Mouse (Mus musculus) hindbrain, embryonic 10.5 days (tissue): ENCODE data around the gene Vstm2l. TPM values are rescaled to one million over a fixed set of nuclear protein-coding genes. Genes with fewer than 3 reads are reported as not detected.

Source experiments
- DNase-seq: peaks from one replicate; pipeline ENCODE4 v3.0.0-alpha.2; 2017; ENCODE audit warnings: low spot score
- H3K27ac ChIP-seq: fragments of 300-500 bp; sonication (generic); 2 replicates; pipeline ENCODE4 v1.5.1; 2016; ENCODE audit warnings: mild to moderate bottlenecking, moderate library complexity
- H3K27me3 ChIP-seq: fragments of 300-500 bp; sonication (generic); 2 replicates; pipeline ENCODE4 v1.6.1; 2016; ENCODE audit warnings: mild to moderate bottlenecking; ENCODE audit not compliant: poor library complexity, insufficient read depth, severe bottlenecking
- H3K36me3 ChIP-seq: fragments of 300-500 bp; sonication (generic); 2 replicates; pipeline ENCODE4 v1.6.1; 2016; ENCODE audit warnings: mild to moderate bottlenecking, moderate library complexity
- H3K4me1 ChIP-seq: fragments of 300-500 bp; sonication (generic); replicated peaks from 2 replicates; pipeline ENCODE4 v1.6.1; 2016; ENCODE audit warnings: mild to moderate bottlenecking
- H3K4me3 ChIP-seq: fragments of 300-500 bp; sonication (generic); 2 replicates; pipeline ENCODE4 v1.5.1; 2016; ENCODE audit warnings: mild to moderate bottlenecking, moderate library complexity
- H3K9me3 ChIP-seq: fragments of 300-500 bp; sonication (generic); 2 replicates; pipeline ENCODE4 v1.6.1; 2016; ENCODE audit warnings: mild to moderate bottlenecking, moderate library complexity
- WGBS: fragments of 180-500 bp; shearing (Covaris S2); methylation state at CpG from one replicate; pipeline ENCODE4 v1.1.7; 2016; 5-methylcytosine and 5-hydroxymethylcytosine counted together
- polyA plus RNA-seq: library from polyadenylated mRNA; unstranded; fragments of >200 nt; fragmentation: Nextera tagmentation; extraction: Ambion mirVana; gene quantifications from 2 replicates; pipeline ENCODE4 v1.2.1, GENCODE M21; 2016

Vstm2l gene
- polyA plus RNA-seq, 1 experiment from 2014 or later = 3.2 TPM

GRCm38 (mm10) chr2:157913705-157914104, 748 bp upstream of the Vstm2l start:
- no peaks in the 10 kb centered on the region for H3K36me3 ChIP-seq
- peaks cover 20% of the 10 kb centered on the region for H3K4me1 ChIP-seq
- peaks cover 62% of the 10 kb centered on the region for H3K27me3 ChIP-seq
- DNase-seq = peak; percentile 14
- H3K27ac ChIP-seq = no peak overlapping the region
- 0% methylated on average over 4 of the region's 4 CpGs for WGBS
- H3K4me3 ChIP-seq = peak overlapping the region; percentile 55
- H3K9me3 ChIP-seq = no peaks in the 10 kb centered on the region

DNA sequence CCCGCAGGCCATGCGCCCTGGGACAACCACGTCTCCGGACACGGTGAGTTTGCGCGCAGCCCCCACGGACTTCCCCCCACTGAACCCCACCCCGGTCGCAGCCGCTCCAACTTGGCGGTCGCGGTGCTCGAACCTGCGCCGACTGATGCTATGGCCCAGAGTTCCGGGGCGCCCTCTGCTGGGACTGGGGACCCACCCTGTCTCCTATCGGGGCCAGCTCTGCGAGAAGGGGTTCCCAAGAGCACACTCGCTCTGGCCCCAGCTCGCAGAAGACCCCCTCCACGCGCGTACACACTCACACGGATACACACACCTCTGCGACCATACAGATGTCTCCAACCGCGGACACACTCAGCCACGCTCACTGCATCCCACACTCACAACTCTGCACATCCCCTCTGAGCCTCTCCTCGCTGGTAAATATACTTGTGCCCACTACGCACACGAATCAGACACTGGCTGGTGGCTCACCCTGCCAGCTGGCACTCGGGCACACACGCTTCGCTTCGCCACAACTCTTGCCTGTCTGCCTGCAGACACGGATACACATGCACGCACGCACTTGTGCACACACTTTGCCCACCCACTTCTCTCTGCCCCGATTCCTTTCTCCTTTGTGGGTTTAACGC, 550 bp downstream of the Vstm2l start:
- H3K4me3 ChIP-seq = peak overlapping the region; percentile 55
- H3K27ac ChIP-seq = peak overlapping the region; percentile 66
- H3K27me3 ChIP-seq = peaks cover 69% of the 10 kb centered on the region
- 43% methylated on average over 43 of the region's 43 CpGs for WGBS
- DNase-seq = no peak
- H3K9me3 ChIP-seq = no peaks in the 10 kb centered on the region
- no peaks in the 10 kb centered on the region for H3K36me3 ChIP-seq
- peaks cover 22% of the 10 kb centered on the region for H3K4me1 ChIP-seq

- DNase-seq = no peak
- WGBS = 6% methylated on average over 10 of the region's 10 CpGs
- peaks cover 80% of the 10 kb centered on the region for H3K27me3 ChIP-seq
- no peak overlapping the region for H3K4me3 ChIP-seq
- H3K9me3 ChIP-seq = no peaks in the 10 kb centered on the region
- peaks cover 27% of the 10 kb centered on the region for H3K4me1 ChIP-seq
- H3K36me3 ChIP-seq = no peaks in the 10 kb centered on the region
- no peak overlapping the region for H3K27ac ChIP-seq
Observed at GRCm38 (mm10) chr2:157918529-157918928, 4.1 kb downstream of the Vstm2l start.

- Histone ChIP-seq H3K4me3 (no peak overlapping the region), H3K27ac (no peak overlapping the region), H3K9me3 (no peaks in the 10 kb centered on the region), H3K27me3 (peaks cover 55% of the 10 kb centered on the region), H3K36me3 (no peaks in the 10 kb centered on the region), H3K4me1 (peaks cover 22% of the 10 kb centered on the region)
- DNase-seq = no peak
- 79% methylated on average over 7 of the region's 7 CpGs for WGBS
Observed at GRCm38 (mm10) chr2:157921551-157921950, 7.1 kb downstream of the Vstm2l start.

- 11% methylated on average over 7 of the region's 7 CpGs for WGBS
- peaks cover 50% of the 10 kb centered on the region for H3K27me3 ChIP-seq
- H3K9me3 ChIP-seq = no peaks in the 10 kb centered on the region
- DNase-seq = no peak
- H3K27ac ChIP-seq = peak overlapping the region; percentile 60; the same call in 1 of the 2 replicates
- H3K4me1 ChIP-seq = peaks cover 33% of the 10 kb centered on the region
- no peak overlapping the region for H3K4me3 ChIP-seq
- H3K36me3 ChIP-seq = no peaks in the 10 kb centered on the region
Observed at GRCm38 (mm10) chr2:157923406-157923805, 9.0 kb downstream of the Vstm2l start.

DNA sequence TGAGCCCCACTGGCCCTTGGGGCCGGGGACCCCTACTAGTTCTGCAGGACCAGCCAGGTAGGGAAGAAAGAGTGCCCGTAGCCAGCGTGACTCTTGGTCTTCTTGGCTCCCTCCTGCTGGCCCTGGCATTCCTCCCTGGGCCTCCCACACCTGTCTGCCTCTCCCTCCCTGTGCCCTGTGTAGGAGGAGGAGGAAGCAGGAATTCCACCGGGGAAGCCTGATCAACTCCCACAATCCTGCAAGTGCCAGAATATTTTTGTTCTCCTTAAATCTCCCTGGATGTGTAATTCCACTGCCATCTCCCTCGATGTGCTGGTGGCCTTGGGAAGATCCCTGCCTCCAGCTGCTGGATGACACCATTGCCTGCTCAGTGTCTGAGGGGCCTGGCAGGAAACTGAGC, 10.1 kb downstream of the Vstm2l start:
- no peaks in the 10 kb centered on the region for H3K9me3 ChIP-seq
- H3K27me3 ChIP-seq = peaks cover 46% of the 10 kb centered on the region
- no peak for DNase-seq
- peaks cover 37% of the 10 kb centered on the region for H3K4me1 ChIP-seq
- 63% methylated on average over 5 of the region's 5 CpGs for WGBS
- H3K36me3 ChIP-seq = no peaks in the 10 kb centered on the region
- H3K27ac ChIP-seq = no peak overlapping the region
- H3K4me3 ChIP-seq = no peak overlapping the region

DNA sequence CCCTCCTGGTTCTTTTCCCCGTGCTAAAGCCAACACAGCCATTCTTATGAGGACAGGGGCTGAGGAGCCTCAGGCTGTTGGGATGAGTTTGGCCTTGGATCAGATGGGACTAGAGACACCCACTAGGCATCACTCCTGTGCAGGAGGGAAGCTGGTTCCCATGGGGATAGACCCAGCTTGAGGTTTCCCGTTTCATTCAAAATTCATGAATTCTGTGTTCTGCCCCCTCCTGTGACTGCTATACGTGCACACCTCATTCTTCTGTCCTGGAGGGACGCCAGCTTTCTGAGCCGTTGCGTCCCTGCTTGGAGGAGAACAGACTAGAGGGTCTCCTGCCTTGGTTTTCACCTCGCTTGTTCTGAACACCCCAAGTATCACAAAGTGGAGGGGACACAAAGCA, 12.0 kb downstream of the Vstm2l start:
- H3K4me3 ChIP-seq = no peak overlapping the region
- peaks cover 43% of the 10 kb centered on the region for H3K4me1 ChIP-seq
- H3K9me3 ChIP-seq = no peaks in the 10 kb centered on the region
- WGBS = 73% methylated on average over 7 of the region's 7 CpGs
- H3K27ac ChIP-seq = no peak overlapping the region
- DNase-seq = no peak
- H3K36me3 ChIP-seq = no peaks in the 10 kb centered on the region
- H3K27me3 ChIP-seq = peaks cover 53% of the 10 kb centered on the region

GRCm38 (mm10) chr2:157926927-157927326, 12.5 kb downstream of the Vstm2l start:
- no peak overlapping the region for H3K27ac ChIP-seq
- H3K4me3 ChIP-seq = no peak overlapping the region
- H3K36me3 ChIP-seq = no peaks in the 10 kb centered on the region
- no peaks in the 10 kb centered on the region for H3K9me3 ChIP-seq
- no peak for DNase-seq
- peaks cover 50% of the 10 kb centered on the region for H3K27me3 ChIP-seq
- peaks cover 43% of the 10 kb centered on the region for H3K4me1 ChIP-seq
- 82% methylated on average over 3 of the region's 3 CpGs for WGBS

- Histone ChIP-seq H3K27ac (peak overlapping the region; percentile 59; the same call in 1 of the 2 replicates), H3K4me1 (peaks cover 43% of the 10 kb centered on the region), H3K36me3 (no peaks in the 10 kb centered on the region), H3K4me3 (no peak overlapping the region), H3K27me3 (peaks cover 49% of the 10 kb centered on the region), H3K9me3 (no peaks in the 10 kb centered on the region)
- no peak for DNase-seq
- WGBS = 53% methylated on average over 20 of the region's 20 CpGs
Observed at GRCm38 (mm10) chr2:157927397-157927796, 12.9 kb downstream of the Vstm2l start.

DNA sequence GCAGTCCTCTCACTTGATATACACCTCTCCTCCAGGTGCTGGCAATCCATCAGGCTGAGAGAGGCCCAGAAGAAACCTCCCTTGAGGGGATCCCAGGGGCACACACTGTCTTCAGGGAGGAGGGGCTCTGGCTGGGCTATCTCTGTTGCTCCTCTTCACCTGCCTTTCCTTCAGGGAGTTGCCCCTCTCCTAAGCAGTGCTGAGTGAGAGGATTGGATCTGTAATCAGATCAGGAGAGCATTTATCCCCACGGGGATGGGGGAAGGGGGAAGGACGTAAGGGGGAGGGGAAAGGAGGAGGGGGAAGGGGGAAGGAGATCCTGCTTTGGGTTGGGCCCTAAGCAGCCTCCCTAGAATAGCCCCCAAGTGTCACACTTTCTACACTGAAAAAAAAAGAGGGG, 13.4 kb downstream of the Vstm2l start:
- Histone ChIP-seq H3K4me3 (no peak overlapping the region), H3K27me3 (peaks cover 48% of the 10 kb centered on the region), H3K36me3 (no peaks in the 10 kb centered on the region), H3K9me3 (no peaks in the 10 kb centered on the region), H3K27ac (peak overlapping the region; percentile 59; the same call in 1 of the 2 replicates), H3K4me1 (peaks cover 41% of the 10 kb centered on the region)
- DNase-seq = no peak
- 22% methylated on average over 2 of the region's 2 CpGs for WGBS

- Histone ChIP-seq H3K27ac (no peak overlapping the region), H3K27me3 (peaks cover 36% of the 10 kb centered on the region), H3K9me3 (no peaks in the 10 kb centered on the region), H3K4me1 (peaks cover 31% of the 10 kb centered on the region), H3K4me3 (no peak overlapping the region), H3K36me3 (no peaks in the 10 kb centered on the region)
- no peak for DNase-seq
- WGBS = 85% methylated on average over 4 of the region's 4 CpGs
Observed at GRCm38 (mm10) chr2:157932655-157933054, 18.2 kb downstream of the Vstm2l start.

GRCm38 (mm10) chr2:157935444-157936171, 21.2 kb downstream of the Vstm2l start:
- 76% methylated on average over 11 of the region's 11 CpGs for WGBS
- Histone ChIP-seq H3K27me3 (peaks cover 48% of the 10 kb centered on the region), H3K4me3 (no peak overlapping the region), H3K4me1 (peaks cover 15% of the 10 kb centered on the region), H3K36me3 (no peaks in the 10 kb centered on the region), H3K9me3 (no peaks in the 10 kb centered on the region), H3K27ac (no peak overlapping the region)
- DNase-seq = no peak

DNA sequence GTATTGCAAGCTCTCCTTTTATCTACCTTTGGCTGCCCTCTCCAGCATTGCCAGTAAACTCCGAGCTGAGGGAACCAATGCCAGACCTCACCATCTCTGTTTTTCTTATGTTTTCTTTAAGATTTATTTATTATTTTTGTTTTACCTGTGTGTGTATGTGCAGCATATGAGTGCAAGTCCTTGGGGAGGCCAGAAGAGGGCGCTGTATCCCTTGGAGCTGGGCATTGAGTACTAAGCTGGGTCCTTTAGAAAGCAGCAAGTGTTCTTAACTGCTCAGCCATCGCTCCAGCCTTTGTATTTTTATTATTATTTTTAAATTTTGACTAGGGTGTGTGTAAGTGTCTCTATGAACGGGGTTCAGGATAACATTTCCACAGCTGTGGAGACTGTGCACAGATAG, 22.2 kb downstream of the Vstm2l start:
- H3K27ac ChIP-seq = no peak overlapping the region
- H3K4me1 ChIP-seq = peaks cover 26% of the 10 kb centered on the region
- WGBS = 80% methylated on average over 4 of the region's 4 CpGs
- DNase-seq = no peak
- no peaks in the 10 kb centered on the region for H3K36me3 ChIP-seq
- peaks cover 53% of the 10 kb centered on the region for H3K27me3 ChIP-seq
- H3K4me3 ChIP-seq = no peak overlapping the region
- H3K9me3 ChIP-seq = no peaks in the 10 kb centered on the region
